Mouse (Mus musculus) brown adipose tissue, adult 24 weeks (tissue): ENCODE data around the gene Olfr715b. TPM values are rescaled to one million over a fixed set of nuclear protein-coding genes. Genes with fewer than 3 reads are reported as not detected.
"Not testable (repeated sequence)": the region's sequence is repeated elsewhere in the genome, so short reads cannot be mapped to it uniquely, and the experiment has no call there.

Source experiments
- H3K27ac ChIP-seq: fragments of 200-500 bp; replicated peaks from 2 replicates; pipeline ENCODE4 v1.5.1; 2012; ENCODE audit warnings: low read depth, mild to moderate bottlenecking, low read length
- H3K4me1 ChIP-seq: fragments of 200-500 bp; 2 replicates; pipeline ENCODE4 v1.6.1; 2012; ENCODE audit warnings: low read length, mixed read lengths; ENCODE audit not compliant: control insufficient read depth, insufficient read depth, insufficient read length
- H3K4me3 ChIP-seq: fragments of 200-500 bp; 2 replicates; pipeline ENCODE4 v1.5.1; 2012; ENCODE audit warnings: low read depth, mild to moderate bottlenecking, low read length, moderate library complexity; ENCODE audit not compliant: insufficient read depth
- polyA plus RNA-seq: library from polyadenylated mRNA; stranded (reverse); fragments of >200 nt; gene quantifications from 2 replicates; pipeline ENCODE4 v1.2.4, GENCODE M21; 2012; ENCODE audit not compliant: missing spikeins, insufficient read depth, insufficient read length

The Olfr715b gene
- polyA plus RNA-seq, result not detected in 2 replicates

DNA sequence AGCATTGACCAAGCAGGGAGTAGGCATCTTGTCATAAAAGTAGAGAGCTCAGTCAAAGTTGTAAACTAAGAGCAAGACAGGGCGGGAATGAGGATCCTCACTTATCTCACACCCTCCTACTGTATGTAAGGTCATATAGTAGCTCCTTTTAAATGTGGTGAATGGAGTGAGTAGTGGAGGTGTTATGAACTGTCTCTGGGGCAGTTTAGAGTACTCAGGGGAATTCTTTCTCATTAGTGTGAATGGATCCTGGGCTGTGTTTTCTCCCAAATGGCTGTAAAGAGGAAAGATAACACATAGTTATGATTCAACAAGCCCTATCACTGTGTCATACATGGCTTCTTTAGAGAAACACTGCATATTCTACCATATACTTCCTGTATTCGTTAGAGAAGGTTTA lies at the start of gene Olfr715b:
Gene Olfr715b, minus strand, starts transcription at position 101 of the 400 bp plus-strand sequence.
- H3K4me1 ChIP-seq, H3K4me3 ChIP-seq, H3K27ac ChIP-seq: not testable (repeated sequence)

DNA sequence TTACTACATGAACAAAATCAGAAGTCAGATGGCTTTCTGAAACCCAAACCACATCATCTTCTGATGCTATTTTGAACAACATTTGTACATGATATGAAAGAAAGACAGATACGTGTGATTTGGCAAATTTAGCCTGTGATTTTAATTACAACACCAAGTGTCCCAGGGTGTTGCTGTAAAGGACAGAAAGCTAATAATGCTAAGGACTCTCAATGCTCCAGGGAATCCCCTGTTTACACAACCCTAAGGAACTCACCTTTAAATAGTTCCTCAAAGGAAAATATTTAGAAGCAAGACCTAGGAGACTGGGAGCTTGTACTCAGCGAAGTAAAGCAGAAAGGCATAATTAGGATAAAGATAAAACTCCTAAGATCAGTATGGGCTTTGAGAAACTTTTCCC lies 27.9 kb upstream of the Olfr715b start, which contains the start of gene Olfr716:
Gene Olfr716, plus strand, starts transcription at position 301 of the 400 bp plus-strand sequence.
- H3K4me3 ChIP-seq, H3K4me1 ChIP-seq, H3K27ac ChIP-seq: not testable (repeated sequence)

DNA sequence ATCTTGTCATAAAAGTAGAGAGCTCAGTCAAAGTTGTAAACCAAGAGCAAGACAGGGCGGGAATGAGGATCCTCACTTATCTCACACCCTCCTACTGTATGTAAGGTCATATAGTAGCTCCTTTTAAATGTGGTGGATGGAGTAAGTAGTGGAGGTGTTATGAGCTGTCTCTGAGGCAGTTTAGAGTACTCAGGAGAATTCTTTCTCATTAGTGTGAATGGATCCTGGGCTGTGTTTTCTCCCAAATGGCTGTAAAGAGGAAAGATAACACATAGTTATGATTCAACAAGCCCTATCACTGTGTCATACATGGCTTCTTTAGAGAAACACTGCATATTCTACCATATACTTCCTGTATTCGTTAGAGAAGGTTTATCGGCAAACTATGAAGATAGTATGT lies 20.8 kb upstream of the Olfr715b start, which contains the start of gene Olfr715:
Gene Olfr715, minus strand, starts transcription at position 101 of the 400 bp plus-strand sequence.
- not testable (repeated sequence) for H3K27ac ChIP-seq, H3K4me3 ChIP-seq, H3K4me1 ChIP-seq

DNA sequence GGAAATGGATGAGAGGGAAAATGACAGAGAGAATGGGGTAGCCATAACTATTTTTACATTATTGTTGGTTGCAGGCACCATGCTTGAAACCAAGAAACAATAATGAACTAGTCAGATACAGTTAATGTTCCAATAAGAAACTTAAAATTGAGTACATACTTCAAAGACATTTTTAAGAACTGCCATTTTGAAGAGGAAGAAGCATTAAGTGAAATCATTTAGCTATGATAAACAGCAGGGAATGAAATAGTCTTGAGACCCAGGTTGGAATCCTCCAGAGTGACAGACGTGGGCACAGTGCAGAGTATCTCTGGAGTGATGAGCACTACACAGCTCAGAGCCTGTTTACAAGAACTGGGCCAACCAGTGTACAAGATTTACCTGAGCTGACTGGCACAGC lies 17.2 kb downstream of the Olfr715b start, which contains the start of gene Olfr17:
Gene Olfr17, plus strand, starts transcription at position 301 of the 400 bp plus-strand sequence.
- Histone ChIP-seq H3K27ac (no peak within 1 kb of the TSS), H3K4me3 (no peak within 1 kb of the TSS), H3K4me1 (no peaks in the 10 kb centered on the region)

DNA sequence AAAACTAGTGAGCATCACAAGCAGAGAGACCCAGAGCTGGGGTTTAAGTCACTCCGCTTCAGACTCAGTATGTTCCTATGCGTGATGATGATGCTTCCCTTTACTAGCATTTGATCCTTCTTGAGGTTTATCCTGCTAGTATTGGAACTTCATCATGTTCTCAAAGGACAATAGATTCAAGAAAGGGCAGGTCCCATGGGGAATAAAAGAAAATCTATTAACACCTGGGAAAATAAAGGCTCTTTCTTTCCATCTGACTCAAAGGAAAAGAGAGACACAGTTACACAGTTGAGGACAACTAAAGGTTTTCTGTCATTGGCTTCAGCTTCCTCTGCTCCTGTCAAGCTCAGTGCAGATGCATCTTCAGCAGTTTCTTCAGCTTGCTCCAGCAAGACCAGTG lies 39.5 kb downstream of the Olfr715b start, which contains the start of gene Olfr714:
Gene Olfr714, plus strand, starts transcription at position 301 of the 400 bp plus-strand sequence.
- H3K4me3 ChIP-seq, result no peak within 1 kb of the TSS
- no peaks in the 10 kb centered on the region for H3K4me1 ChIP-seq
- H3K27ac ChIP-seq, result no peak within 1 kb of the TSS

Other genes with a start within 250 kb of the Olfr715b start
- gene Olfr704, start 247.2 kb downstream of the Olfr715b start, polyA plus RNA-seq, result not detected in 2 replicates
- gene Olfr705, start 233.5 kb downstream of the Olfr715b start, polyA plus RNA-seq, result not detected in 2 replicates
- gene Olfr706, start 222.2 kb downstream of the Olfr715b start, polyA plus RNA-seq, result not detected in 2 replicates
- not detected in 2 replicates for gene Olfr707, start 209.1 kb downstream of the Olfr715b start, polyA plus RNA-seq
- gene Olfr1532-ps1, start 202.4 kb downstream of the Olfr715b start, polyA plus RNA-seq, result not detected in 2 replicates
- not detected in 2 replicates for gene Olfr709-ps1, start 178.2 kb downstream of the Olfr715b start, polyA plus RNA-seq
- not detected in 2 replicates for gene Olfr710, start 162.1 kb downstream of the Olfr715b start, polyA plus RNA-seq
- gene Olfr6, start 146.4 kb downstream of the Olfr715b start, polyA plus RNA-seq, result not detected in 2 replicates
- gene Olfr711, start 134.9 kb downstream of the Olfr715b start, polyA plus RNA-seq, result not detected in 2 replicates
- not detected in 2 replicates for gene Olfr2, start 104.3 kb downstream of the Olfr715b start, polyA plus RNA-seq
- gene Olfr713, start 79.2 kb downstream of the Olfr715b start, polyA plus RNA-seq, result not detected in 2 replicates
- gene Olfr714, start 39.4 kb downstream of the Olfr715b start, polyA plus RNA-seq, result not detected in 2 replicates
- gene Olfr17, start 17.1 kb downstream of the Olfr715b start, polyA plus RNA-seq, result not detected in 2 replicates
- gene Olfr715, start 20.7 kb upstream of the Olfr715b start, polyA plus RNA-seq, result not detected in 2 replicates
- gene Olfr716, start 28.0 kb upstream of the Olfr715b start, polyA plus RNA-seq, result not detected in 2 replicates
- not detected in 2 replicates for gene Nlrp14, start 56.6 kb upstream of the Olfr715b start, polyA plus RNA-seq
- not detected in 2 replicates for gene Rbmxl2, start 99.1 kb upstream of the Olfr715b start, polyA plus RNA-seq